Mouse (Mus musculus): ENCODE data around the gene Phf7.

Gene Phf7

GRCm38 (mm10) chr14:31232404-31233069 is 18.6 kb downstream of the Phf7 start:
- DNase-seq, result no peak

- DNase-seq, result no peak
Measured at GRCm38 (mm10) chr14:31230442-31230841, 20.7 kb downstream of the Phf7 start.

- no peak for DNase-seq
Measured at GRCm38 (mm10) chr14:31228234-31228633, 22.9 kb downstream of the Phf7 start.

- no peak for DNase-seq
Measured at GRCm38 (mm10) chr14:31226978-31227377, 24.1 kb downstream of the Phf7 start.

- peak; percentile 78 for DNase-seq
Measured at GRCm38 (mm10) chr14:31217666-31218065, 33.5 kb downstream of the Phf7 start, which contains the start of gene Sema3g. Gene Sema3g (plus strand): TSS chr14:31217860.

GRCm38 (mm10) chr14:31216846-31217245 is 34.3 kb downstream of the Phf7 start, which contains the start of gene Nisch:
Gene Nisch (minus strand): TSS chr14:31216946.
- DNase-seq, result no peak

- peak; percentile 84 for DNase-seq
Measured at GRCm38 (mm10) chr14:31215157-31216002, 35.7 kb downstream of the Phf7 start.

- DNase-seq, result no peak
Measured at GRCm38 (mm10) chr14:31214684-31215083, 36.4 kb downstream of the Phf7 start.

- no peak for DNase-seq
Measured at GRCm38 (mm10) chr14:31213868-31214267, 37.2 kb downstream of the Phf7 start.

- DNase-seq, result no peak
Measured at GRCm38 (mm10) chr14:31212499-31212898, 38.6 kb downstream of the Phf7 start.

- no peak for DNase-seq
Measured at GRCm38 (mm10) chr14:31211854-31212253, 39.3 kb downstream of the Phf7 start.

- DNase-seq, result no peak
Measured at GRCm38 (mm10) chr14:31209133-31209557, 42.0 kb downstream of the Phf7 start.

GRCm38 (mm10) chr14:31208084-31208483 is 43.0 kb downstream of the Phf7 start, which contains the start of gene Tnnc1:
Gene Tnnc1 (plus strand): TSS chr14:31208312.
- DNase-seq, result no peak

GRCm38 (mm10) chr14:31207070-31207830 is 43.9 kb downstream of the Phf7 start:
- peak; percentile 43 for DNase-seq

- peak; percentile 96 for DNase-seq
Measured at GRCm38 (mm10) chr14:31206472-31206981, 44.6 kb downstream of the Phf7 start.

- peak; percentile 58 for DNase-seq
Measured at GRCm38 (mm10) chr14:31205562-31206467, 45.3 kb downstream of the Phf7 start.

GRCm38 (mm10) chr14:31205244-31205561 is 45.9 kb downstream of the Phf7 start:
- DNase-seq, result peak; percentile 53

- DNase-seq, result no peak
Measured at GRCm38 (mm10) chr14:31204844-31205243, 46.3 kb downstream of the Phf7 start.

GRCm38 (mm10) chr14:31200038-31200437 is 51.1 kb downstream of the Phf7 start:
- DNase-seq, result no peak

GRCm38 (mm10) chr14:31199599-31199998 is 51.5 kb downstream of the Phf7 start:
- DNase-seq, result no peak

GRCm38 (mm10) chr14:31197547-31198516 is 53.3 kb downstream of the Phf7 start:
- no peak for DNase-seq
